Mouse (Mus musculus): ENCODE results near the gene Abca1. TPM values are rescaled to one million over a fixed set of nuclear protein-coding genes. Genes with fewer than 3 reads are reported as not detected.

The Abca1 gene
- total RNA-seq, 2 experiments from 2014 or later, result 148 to 154 TPM

DNA sequence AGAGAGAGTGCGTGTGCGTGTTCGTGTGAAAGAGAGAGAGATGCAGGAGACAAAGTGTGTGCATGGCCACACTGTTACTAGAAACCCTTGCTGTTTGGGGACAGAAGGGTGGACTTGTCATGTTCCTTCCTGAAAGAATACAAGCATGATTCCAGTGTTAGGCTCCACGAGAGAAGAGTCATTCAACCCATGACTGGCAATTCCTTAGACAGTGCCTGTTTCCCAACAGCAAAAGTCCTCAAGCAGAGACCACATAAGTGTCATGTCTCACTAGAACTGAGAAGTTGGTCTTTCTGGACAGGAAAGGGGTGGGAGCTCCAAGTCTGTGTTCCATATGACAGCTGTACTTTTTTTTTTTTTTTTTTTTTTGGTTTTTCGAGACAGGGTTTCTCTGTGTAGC, 10.1 kb downstream of the Abca1 start:
- DNase-seq, result no peak

DNA sequence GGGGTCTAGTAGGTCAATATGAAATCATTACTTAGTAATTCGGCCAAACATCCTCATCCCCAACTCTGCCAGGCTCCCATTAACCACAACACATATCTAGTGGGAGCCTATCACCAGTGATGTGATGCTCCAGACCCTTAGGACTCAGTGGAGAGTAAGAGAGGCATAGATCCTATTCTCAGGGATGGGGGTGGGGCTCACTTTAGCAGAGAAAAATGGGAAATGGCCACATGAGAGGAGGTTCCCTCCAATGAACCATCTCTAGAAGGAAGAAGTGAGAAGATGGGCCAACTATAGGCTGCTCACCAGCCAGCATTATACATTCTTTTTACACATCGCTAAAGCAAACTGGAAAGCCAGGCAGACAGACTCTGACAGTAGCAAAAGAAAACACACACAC, 10.9 kb downstream of the Abca1 start:
- DNase-seq, result no peak

GRCm38 (mm10) chr4:53147454-53147853, 12.2 kb downstream of the Abca1 start:
- peak; percentile 38 to 43 for DNase-seq

- DNase-seq, result no peak
Observed at GRCm38 (mm10) chr4:53147046-53147445, 12.6 kb downstream of the Abca1 start.

- DNase-seq, result no peak
Observed at GRCm38 (mm10) chr4:53146227-53146949, 13.3 kb downstream of the Abca1 start.

DNA sequence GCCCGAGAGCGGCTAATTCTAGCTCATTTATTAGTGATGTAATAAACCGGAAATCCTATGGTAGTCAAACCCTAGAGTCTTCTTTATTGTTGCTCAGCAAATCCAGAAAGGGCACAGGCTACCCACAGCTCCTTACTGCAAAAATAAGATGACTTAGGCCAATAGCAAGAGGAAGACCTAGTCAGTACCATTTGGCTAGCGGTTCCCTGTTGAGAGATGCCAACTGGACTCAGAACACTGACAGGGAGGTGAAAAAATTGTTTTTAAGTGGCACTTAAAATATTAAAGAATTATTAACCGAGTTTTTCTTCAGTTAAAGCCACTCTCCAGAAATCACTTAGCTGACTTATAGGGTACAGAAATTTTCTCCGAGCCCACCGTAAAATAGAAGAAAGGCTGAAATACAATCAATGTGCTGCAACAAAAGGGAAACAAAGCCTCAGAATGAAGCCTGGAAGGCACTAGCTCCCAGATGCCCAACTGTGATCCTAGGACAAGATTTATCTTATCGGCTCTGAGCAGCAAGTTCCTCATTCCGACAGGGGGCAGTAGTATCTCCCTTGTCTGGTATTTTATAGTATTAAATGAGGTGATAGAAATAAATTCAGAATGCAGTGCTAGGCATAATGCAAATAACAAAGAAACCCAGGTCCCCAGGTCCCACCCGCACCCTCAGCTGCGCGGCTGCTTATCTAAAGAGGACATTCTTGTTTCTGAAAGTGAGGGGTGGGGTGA, 14.1 kb downstream of the Abca1 start:
- no peak for DNase-seq

- DNase-seq, result no peak
Observed at GRCm38 (mm10) chr4:53144571-53144970, 15.1 kb downstream of the Abca1 start.

DNA sequence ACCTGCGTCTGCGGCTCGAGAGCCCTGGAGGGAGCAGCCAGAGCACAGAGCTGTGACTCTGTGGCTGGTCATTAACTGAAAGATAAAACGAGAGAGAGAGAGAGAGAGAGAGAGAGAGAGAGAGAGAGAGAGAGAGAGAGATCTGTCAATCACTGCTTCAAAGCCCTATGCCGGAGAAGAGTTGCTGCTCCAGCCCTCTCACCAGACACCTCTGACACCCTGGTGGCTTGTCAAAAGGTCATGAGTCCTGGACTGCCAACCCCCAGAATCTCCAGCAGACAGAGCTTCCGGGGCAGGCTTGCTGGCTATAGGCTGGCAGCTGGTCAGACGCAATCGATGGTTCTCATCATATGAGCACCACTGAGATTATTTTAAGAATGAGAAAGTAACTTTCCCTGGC, 15.7 kb downstream of the Abca1 start:
- DNase-seq, result no peak

GRCm38 (mm10) chr4:53140678-53141077, 19.0 kb downstream of the Abca1 start:
- DNase-seq, result no peak

DNA sequence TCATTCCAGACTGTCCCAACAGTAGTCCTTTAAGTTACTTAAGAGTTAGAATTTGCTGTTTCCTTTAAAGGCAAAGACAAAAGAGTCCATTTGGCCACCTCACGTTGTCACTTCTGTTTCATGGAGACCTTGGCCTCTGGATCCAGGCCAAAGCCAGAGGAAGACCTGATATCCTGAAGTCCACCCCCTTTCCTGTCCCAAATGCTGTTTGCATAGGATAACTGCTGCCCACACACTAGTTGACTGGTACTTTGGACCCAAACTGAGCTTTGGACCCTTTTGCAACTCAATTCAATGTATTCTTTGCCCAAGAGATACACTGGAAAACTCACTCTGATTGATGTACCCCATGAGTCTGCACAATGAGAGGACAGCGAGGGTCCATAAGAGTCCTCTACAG, 20.2 kb downstream of the Abca1 start:
- DNase-seq, result no peak

DNA sequence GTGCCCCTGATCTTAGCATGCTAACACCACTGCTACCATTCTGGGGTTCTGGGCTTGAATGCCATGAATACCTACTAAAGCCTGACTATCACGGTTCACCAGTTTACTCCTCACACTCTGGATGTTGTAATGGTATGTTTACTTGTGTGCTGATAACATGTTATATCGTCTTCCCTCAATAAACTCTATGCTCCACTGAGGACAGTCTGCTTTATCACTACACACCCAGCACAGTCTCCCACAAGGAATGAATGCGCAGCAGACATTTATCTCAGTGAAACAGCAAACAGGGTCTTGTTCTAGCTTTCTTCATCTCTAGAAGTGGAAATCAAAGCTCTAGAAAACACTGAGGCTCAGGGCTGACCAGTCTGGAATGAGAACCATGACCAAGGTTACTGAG, 20.7 kb downstream of the Abca1 start:
- DNase-seq, result no peak

- DNase-seq, result no peak
Observed at GRCm38 (mm10) chr4:53137087-53137486, 22.6 kb downstream of the Abca1 start.

DNA sequence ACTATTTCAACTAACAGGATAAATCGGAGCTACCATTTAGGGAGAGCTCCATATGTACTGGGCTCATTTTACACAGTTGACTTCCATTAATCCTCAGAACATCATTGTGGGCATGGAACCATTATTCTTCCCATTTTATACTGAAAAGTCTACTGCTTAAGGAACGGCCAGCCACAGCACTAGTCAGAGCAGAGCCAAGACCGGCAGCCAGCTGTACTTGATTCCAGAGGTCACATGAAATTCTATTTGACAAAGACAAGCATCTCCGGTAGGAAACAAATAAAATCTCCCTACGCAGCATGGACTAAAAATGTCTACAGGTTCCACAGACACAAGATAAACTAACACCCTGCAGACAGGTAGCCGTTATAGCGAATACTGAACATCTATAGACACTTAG, 24.9 kb downstream of the Abca1 start:
- no peak for DNase-seq

GRCm38 (mm10) chr4:53133995-53134394, 25.7 kb downstream of the Abca1 start:
- DNase-seq, result no peak

DNA sequence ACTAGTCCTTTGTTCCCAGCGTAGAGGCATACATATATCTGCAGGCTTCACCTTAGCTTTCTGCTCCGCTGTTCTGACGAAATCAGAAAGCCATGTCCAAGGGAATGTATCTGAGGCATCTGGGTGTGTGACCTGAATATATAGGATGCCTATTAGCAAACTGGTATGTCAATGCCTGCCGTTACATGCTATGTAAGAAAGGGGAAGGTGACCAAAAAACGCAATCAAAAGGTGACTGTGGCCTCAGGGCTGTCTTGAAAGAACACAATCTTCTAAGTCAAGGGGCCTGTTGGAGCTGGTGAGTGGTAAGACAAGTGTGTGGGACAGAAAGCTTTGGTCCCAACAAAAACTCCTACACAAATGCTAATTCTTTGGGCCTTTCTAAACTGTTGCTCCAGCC, 28.2 kb downstream of the Abca1 start:
- no peak for DNase-seq

GRCm38 (mm10) chr4:53130622-53131517, 28.8 kb downstream of the Abca1 start:
- DNase-seq, result no peak

DNA sequence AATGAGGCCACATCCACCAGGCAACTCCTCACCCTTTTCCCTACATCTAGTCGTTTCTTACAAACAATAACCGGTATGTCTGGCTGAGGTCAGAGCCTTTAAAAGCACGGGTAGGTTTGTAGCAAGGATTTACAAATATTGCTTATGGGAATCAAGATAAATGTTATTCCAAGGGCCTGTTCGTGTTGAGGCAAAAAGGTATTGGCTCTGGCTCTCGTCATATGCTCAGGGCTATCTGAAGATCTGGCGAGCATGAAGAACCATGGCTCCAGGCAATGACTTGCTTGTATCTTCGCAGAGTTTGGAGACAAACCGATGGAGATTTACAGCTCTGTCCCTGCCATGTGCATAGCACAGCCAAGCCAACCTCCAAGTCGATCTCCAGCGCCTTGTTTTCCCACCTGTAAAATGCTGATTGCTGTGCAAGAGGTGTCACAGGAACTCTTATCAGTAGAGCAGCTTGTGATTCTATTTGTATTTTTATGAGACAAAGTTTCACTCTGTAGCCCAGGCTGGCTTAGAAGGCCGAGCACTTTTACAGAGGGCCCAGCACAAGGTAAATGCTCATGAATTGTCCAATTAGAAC, 29.9 kb downstream of the Abca1 start:
- no peak for DNase-seq

DNA sequence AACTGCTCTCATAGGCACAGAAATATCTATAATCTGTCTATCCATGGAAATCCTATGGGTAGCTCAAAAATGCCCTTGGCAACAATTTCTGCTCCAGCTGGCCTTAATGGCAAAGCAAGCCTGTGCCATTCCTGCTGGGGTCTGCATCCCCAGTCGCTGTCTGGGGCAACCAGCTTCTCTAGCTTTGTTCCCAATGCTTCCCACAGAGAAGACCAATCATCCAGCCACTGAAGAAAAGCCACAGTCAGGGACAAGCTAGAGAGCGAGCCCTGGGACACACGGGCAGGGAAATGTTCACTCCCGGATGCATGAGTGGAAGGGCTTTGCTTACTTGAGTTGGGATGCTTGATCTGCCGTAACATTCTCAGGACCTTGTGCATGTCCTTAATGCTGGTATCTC, 32.4 kb downstream of the Abca1 start:
- no peak for DNase-seq

- DNase-seq, result peak in 1 of 2 experiments; percentile 65
Observed at GRCm38 (mm10) chr4:53126794-53127193, 32.9 kb downstream of the Abca1 start.

GRCm38 (mm10) chr4:53124837-53125490, 34.7 kb downstream of the Abca1 start:
- DNase-seq, result no peak

DNA sequence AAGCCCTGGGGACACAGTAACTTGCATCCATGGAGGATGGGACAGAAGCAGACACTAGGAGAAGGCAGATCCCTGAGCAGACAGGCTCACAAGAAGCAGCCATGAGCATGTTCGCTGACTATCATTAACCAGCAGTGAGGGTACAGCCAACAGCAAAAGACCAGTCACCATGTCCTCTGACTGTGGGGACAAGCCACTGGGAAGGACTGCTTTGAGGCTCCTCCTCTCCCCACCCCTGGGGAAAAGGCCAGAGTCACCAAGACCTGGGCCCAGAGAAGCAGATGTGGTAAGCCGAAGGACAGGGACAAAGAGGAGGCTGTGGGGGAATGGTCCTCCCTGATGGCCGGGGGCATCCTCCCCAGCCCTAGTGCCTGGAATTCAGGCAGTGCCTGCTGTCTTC, 37.4 kb downstream of the Abca1 start:
- no peak for DNase-seq

All from adrenal gland, postnatal 36 days (tissue).